ENCODE assay signal across 8 mouse cellular contexts in genomic region chr4:129810798-129811604, GRCm38 (mm10). TPM values are rescaled to one million over a fixed set of nuclear protein-coding genes. Genes with fewer than 3 reads are reported as not detected.
DNase-seq lines count a peak whose midpoint lies in the region; ATAC-seq and TF ChIP-seq lines count a peak whose summit lies in the region.

Ptp4a2 (plus strand) TSS chr4:129811219.

- H3K27me3 ChIP-seq in cerebellum, adult 2 months (ENCODE audit: control insufficient read depth, insufficient read depth, low read length), result no peaks in the 10 kb centered on the region
- H3K27me3 ChIP-seq in embryonic facial prominence, embryonic 11.5 days (ENCODE audit: control insufficient read depth, insufficient read depth, low read length), result no peaks in the 10 kb centered on the region
- no peaks in the 10 kb centered on the region for H3K27me3 ChIP-seq in heart, embryonic 10.5 days (ENCODE audit: insufficient read depth, poor library complexity, severe bottlenecking)
- peaks cover 7% of the 10 kb centered on the region for H3K27me3 ChIP-seq in midbrain, embryonic 16.5 days (ENCODE audit: control insufficient read depth, insufficient read depth, low read depth, low read length)
- no peaks in the 10 kb centered on the region for H3K27me3 ChIP-seq in testis, adult 2 months (ENCODE audit: control insufficient read depth, insufficient read depth, low read length)

- H3K4me1 ChIP-seq in cerebellum, adult 2 months (ENCODE audit: control insufficient read depth, insufficient read depth, low read length), result no peaks in the 10 kb centered on the region
- H3K4me1 ChIP-seq in embryonic facial prominence, embryonic 11.5 days (ENCODE audit: control insufficient read depth, insufficient read depth, low read length), result peaks cover 7% of the 10 kb centered on the region; the same call in 1 of the 2 replicates
- H3K4me1 ChIP-seq in heart, embryonic 10.5 days, result peaks cover 19% of the 10 kb centered on the region
- peaks cover 6% of the 10 kb centered on the region; the same call in 1 of the 2 replicates for H3K4me1 ChIP-seq in midbrain, embryonic 16.5 days (ENCODE audit: control insufficient read depth, insufficient read depth, low read length)
- peaks cover 9% of the 10 kb centered on the region for H3K4me1 ChIP-seq in testis, adult 2 months (ENCODE audit: control insufficient read depth, insufficient read depth, low read length)

- H3K9me3 ChIP-seq in embryonic facial prominence, embryonic 11.5 days (replicated peaks; ENCODE audit: control insufficient read depth, low read length), result no peaks in the 10 kb centered on the region
- no peaks in the 10 kb centered on the region for H3K9me3 ChIP-seq in heart, embryonic 10.5 days
- H3K9me3 ChIP-seq in midbrain, embryonic 16.5 days (replicated peaks; ENCODE audit: control insufficient read depth, low read length, poor library complexity, severe bottlenecking), result no peaks in the 10 kb centered on the region

- TF ChIP-seq CTCF in cerebellum, adult 2 months (IDR thresholded peaks at IDR 0.05; ENCODE audit: borderline replicate concordance, insufficient read depth, low read depth, low read length), result no peak
- no peak for TF ChIP-seq CTCF in testis, adult 2 months (IDR thresholded peaks at IDR 0.05; ENCODE audit: control insufficient read depth, insufficient read depth, insufficient replicate concordance, low read depth, low read length)

- no peak for DNase-seq in cerebellum, adult 2 months
- DNase-seq in cerebellum, adult 11-12 months, result no peak
- peak; percentile 58 for DNase-seq in embryonic facial prominence, embryonic 11.5 days (ENCODE audit: low spot score)
- DNase-seq in heart, embryonic 10.5 days (ENCODE audit: low spot score), result peak; percentile 94
- DNase-seq in kidney, adult 9 months, result peak; percentile 47
- DNase-seq in liver, result peak; percentile 78

- H3K9ac ChIP-seq in embryonic facial prominence, embryonic 11.5 days (replicated peaks; ENCODE audit: low read length), result peak within 1 kb of the TSS; percentile 51
- H3K9ac ChIP-seq in midbrain, embryonic 16.5 days (ENCODE audit: low read depth, low read length), result peak within 1 kb of the TSS; percentile 53; the same call in 1 of the 2 replicates

- no peak within 1 kb of the TSS for H3K4me3 ChIP-seq in cerebellum, adult 2 months (replicated peaks; ENCODE audit: insufficient read depth, low read depth, low read length)
- H3K4me3 ChIP-seq in embryonic facial prominence, embryonic 11.5 days (ENCODE audit: low read depth, low read length), result peak within 1 kb of the TSS; percentile 33
- H3K4me3 ChIP-seq in heart, embryonic 10.5 days, result peak within 1 kb of the TSS; percentile 60
- H3K4me3 ChIP-seq in midbrain, embryonic 16.5 days (ENCODE audit: low read depth, low read length), result peak within 1 kb of the TSS; percentile 30
- H3K4me3 ChIP-seq in testis, adult 2 months (ENCODE audit: control insufficient read depth, low read depth, low read length), result peak within 1 kb of the TSS; percentile 82

- TF ChIP-seq POLR2A in cerebellum, adult 2 months (IDR thresholded peaks at IDR 0.05; ENCODE audit: borderline replicate concordance, insufficient read depth, low read length), result no peak
- TF ChIP-seq POLR2A in testis, adult 2 months (IDR thresholded peaks at IDR 0.05; ENCODE audit: control insufficient read depth, low read depth, low read length), result no peak

- ATAC-seq in embryonic facial prominence, embryonic 11.5 days (replicated peaks; ENCODE audit: insufficient number of reproducible peaks, low FRiP score, low TSS enrichment, low read depth), result no peak; the same call in 1 of the 2 replicates
- no peak for ATAC-seq in midbrain, embryonic 16.5 days

- H3K4me2 ChIP-seq in embryonic facial prominence, embryonic 11.5 days (ENCODE audit: low read depth, low read length), result peak within 1 kb of the TSS; percentile 63
- H3K4me2 ChIP-seq in midbrain, embryonic 16.5 days (ENCODE audit: low read length), result peak within 1 kb of the TSS; percentile 64

- WGBS in cerebellum, adult 2 months, result 28% methylated on average over 35 of the region's 35 CpGs
- WGBS in embryonic facial prominence, embryonic 11.5 days, result 15% methylated on average over 35 of the region's 35 CpGs
- 8% methylated on average over 35 of the region's 35 CpGs for WGBS in heart, embryonic 10.5 days
- WGBS in midbrain, embryonic 16.5 days, result 20% methylated on average over 35 of the region's 35 CpGs

- no peaks in the 10 kb centered on the region for H3K36me3 ChIP-seq in embryonic facial prominence, embryonic 11.5 days (replicated peaks; ENCODE audit: control insufficient read depth, insufficient read depth, low read depth, low read length)
- peaks cover 4% of the 10 kb centered on the region; the same call in 1 of the 2 replicates for H3K36me3 ChIP-seq in heart, embryonic 10.5 days
- H3K36me3 ChIP-seq in midbrain, embryonic 16.5 days (ENCODE audit: control insufficient read depth, insufficient read depth, low read length), result no peaks in the 10 kb centered on the region
- no peaks in the 10 kb centered on the region for H3K36me3 ChIP-seq in testis, adult 2 months (ENCODE audit: control insufficient read depth, insufficient read depth, low read length)

- H3K27ac ChIP-seq in cerebellum, adult 2 months (ENCODE audit: insufficient read depth, low read length), result no peak within 1 kb of the TSS
- no peak within 1 kb of the TSS for H3K27ac ChIP-seq in embryonic facial prominence, embryonic 11.5 days (replicated peaks; ENCODE audit: low read depth, low read length)
- peak within 1 kb of the TSS; percentile 89 for H3K27ac ChIP-seq in heart, embryonic 10.5 days
- H3K27ac ChIP-seq in midbrain, embryonic 16.5 days (ENCODE audit: low read length), result no peak within 1 kb of the TSS
- peak within 1 kb of the TSS; percentile 44; the same call in 1 of the 2 replicates for H3K27ac ChIP-seq in testis, adult 2 months (ENCODE audit: control insufficient read depth, insufficient read depth, low read depth, low read length)

RNA-seq across cellular contexts. Expression of gene Ptp4a2, which starts in this region (rescaled TPM):
- 62.8 and 66.3 TPM in 2 replicates for polyA plus RNA-seq in cerebellum, adult 2 months (2012; rRNA removed)
- polyA plus RNA-seq in embryonic facial prominence, embryonic 11.5 days (2014; fragmentation: Nextera tagmentation; extraction: Ambion mirVana), result 325 and 376 TPM in 2 replicates
- 348 and 351 TPM in 2 replicates for polyA plus RNA-seq in heart, embryonic 10.5 days (2016; fragmentation: Nextera tagmentation; extraction: Ambion mirVana)
- 222 and 255 TPM in 2 replicates for polyA plus RNA-seq in midbrain, embryonic 16.5 days (2015; fragmentation: Nextera tagmentation; extraction: Ambion mirVana)
- polyA plus RNA-seq in testis, adult 2 months (2012; rRNA removed), result 39.9 and 48.8 TPM in 2 replicates

Comparison
In these comparisons a context has a peak if more than half of its experiments do, and no peak if none do; other contexts are left out.
1. DNase-seq: peak in embryonic facial prominence, embryonic 11.5 days (single experiment), heart, embryonic 10.5 days (single experiment), kidney, adult 9 months (single experiment) and liver (single experiment); none in cerebellum, adult 2 months (0 of 2) and cerebellum, adult 11-12 months (single experiment).
2. H3K27ac ChIP-seq: peak in heart, embryonic 10.5 days (single experiment) and testis, adult 2 months (single experiment); none in cerebellum, adult 2 months (single experiment), embryonic facial prominence, embryonic 11.5 days (single experiment) and midbrain, embryonic 16.5 days (single experiment).